Mouse (Mus musculus): Measurements from ENCODE around the gene Smoc2.

DNA sequence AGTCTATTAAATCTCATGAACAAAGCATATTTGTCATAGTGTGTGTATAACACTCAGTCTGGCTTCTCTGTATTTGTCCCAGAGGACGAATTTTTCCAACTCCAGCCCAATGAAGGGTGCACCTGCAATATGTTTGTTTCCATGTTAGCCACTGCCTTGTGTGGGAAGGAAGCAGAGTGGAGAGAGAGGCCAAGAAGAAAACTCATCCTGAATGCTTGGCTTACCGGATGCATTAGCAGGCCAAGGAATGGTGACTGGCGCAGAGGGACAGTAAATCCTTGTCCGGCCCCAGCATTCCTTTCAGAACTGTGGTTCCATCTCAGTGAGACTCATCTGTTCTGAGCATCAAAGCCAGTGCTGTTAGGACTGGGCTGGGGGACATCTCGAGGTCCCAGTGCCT is 21.1 kb downstream of the Smoc2 start:
- TF ChIP-seq CTCF (IDR thresholded peaks at IDR 0.05; ENCODE audit: low read depth) (no peak), EP300 (IDR thresholded peaks at IDR 0.05; ENCODE audit: low read depth) (no peak)
